Mouse (Mus musculus) intestine, embryonic 16.5 days (tissue): ENCODE data around the gene Usp34. TPM values are rescaled to one million over a fixed set of nuclear protein-coding genes. Genes with fewer than 3 reads are reported as not detected.
"Not testable (repeated sequence)": the region's sequence is repeated elsewhere in the genome, so short reads cannot be mapped to it uniquely, and the experiment has no call there.

Experiments
- ATAC-seq: fragments of 200-750 bp; cut with Nextera tagmentation; 2 replicates; pipeline ENCODE4 v1.8.0; 2017; ENCODE audit warnings: moderate TSS enrichment, moderate library complexity
- H3K27ac ChIP-seq: fragments of 300-500 bp; sonication (generic); 2 replicates; pipeline ENCODE4 v1.5.1; 2014; ENCODE audit warnings: mild to moderate bottlenecking, low read length
- H3K27me3 ChIP-seq: fragments of 300-500 bp; sonication (generic); replicated peaks from 2 replicates; pipeline ENCODE4 v1.6.1; 2014; ENCODE audit warnings: low read length, control low read depth, mixed read lengths; ENCODE audit not compliant: control insufficient read depth, insufficient read depth
- H3K36me3 ChIP-seq: fragments of 300-500 bp; sonication (generic); 2 replicates; pipeline ENCODE4 v1.6.1; 2014; ENCODE audit warnings: low read length, control low read depth; ENCODE audit not compliant: control insufficient read depth, insufficient read depth
- H3K4me1 ChIP-seq: fragments of 300-500 bp; sonication (generic); 2 replicates; pipeline ENCODE4 v1.6.1; 2014; ENCODE audit warnings: low read length, control low read depth, mixed read lengths; ENCODE audit not compliant: control insufficient read depth, insufficient read depth
- H3K4me2 ChIP-seq: fragments of 300-500 bp; sonication (generic); 2 replicates; pipeline ENCODE4 v1.6.1; 2014; ENCODE audit warnings: low read depth, low read length, control low read depth
- H3K4me3 ChIP-seq: fragments of 300-500 bp; sonication (generic); 2 replicates; pipeline ENCODE4 v1.5.1; 2014; ENCODE audit warnings: mild to moderate bottlenecking, low read length
- H3K9ac ChIP-seq: fragments of 300-500 bp; sonication (generic); 2 replicates; pipeline ENCODE4 v1.6.1; 2014; ENCODE audit warnings: low read depth, low read length
- H3K9me3 ChIP-seq: fragments of 300-500 bp; sonication (generic); 2 replicates; pipeline ENCODE4 v1.6.1; 2016; ENCODE audit warnings: low read length, control low read depth; ENCODE audit not compliant: control insufficient read depth
- WGBS: fragments of 180-500 bp; shearing (Covaris S2); extraction: QIAGEN DNeasy Blood & Tissue Kit; methylation state at CpG from one replicate; pipeline ENCODE4 v1.1.7; 2014; 5-methylcytosine and 5-hydroxymethylcytosine counted together
- polyA plus RNA-seq: library from polyadenylated mRNA; unstranded; fragments of >200 nt; fragmentation: Nextera tagmentation; extraction: Ambion mirVana; gene quantifications from 2 replicates; pipeline ENCODE4 v1.2.1, GENCODE M21; 2015

The Usp34 gene
- polyA plus RNA-seq, 1 experiment from 2014 or later = 16.9 TPM

GRCm38 (mm10) chr11:23380595-23380994, 73.9 kb downstream of the Usp34 start:
- Histone ChIP-seq H3K9ac (no peak overlapping the region), H3K36me3 (no peaks in the 10 kb centered on the region; the same call in 1 of the 2 replicates), H3K27ac (no peak overlapping the region), H3K27me3 (no peaks in the 10 kb centered on the region), H3K9me3 (no peaks in the 10 kb centered on the region), H3K4me3 (no peak overlapping the region), H3K4me1 (no peaks in the 10 kb centered on the region), H3K4me2 (no peak overlapping the region)
- ATAC-seq = no peak
- WGBS = 90% methylated on average over 3 of the region's 3 CpGs

- WGBS = 85% methylated on average over 1 of the region's 1 CpGs
- Histone ChIP-seq H3K4me2 (no peak overlapping the region), H3K9ac (no peak overlapping the region), H3K27ac (no peak overlapping the region), H3K9me3 (no peaks in the 10 kb centered on the region), H3K27me3 (no peaks in the 10 kb centered on the region), H3K36me3 (no peaks in the 10 kb centered on the region; the same call in 1 of the 2 replicates), H3K4me3 (no peak overlapping the region), H3K4me1 (no peaks in the 10 kb centered on the region)
- ATAC-seq = no peak
These were observed 76.1 kb downstream of the Usp34 start for GRCm38 (mm10) chr11:23382787-23383186.

- no peaks in the 10 kb centered on the region for H3K36me3 ChIP-seq
These were observed 83.0 kb downstream of the Usp34 start for GRCm38 (mm10) chr11:23389649-23390048.

GRCm38 (mm10) chr11:23392567-23392966, 85.9 kb downstream of the Usp34 start:
- Histone ChIP-seq H3K9me3 (no peaks in the 10 kb centered on the region), H3K27me3 (no peaks in the 10 kb centered on the region), H3K4me1 (no peaks in the 10 kb centered on the region), H3K4me2 (no peak overlapping the region), H3K9ac (no peak overlapping the region), H3K27ac (no peak overlapping the region), H3K4me3 (no peak overlapping the region), H3K36me3 (peaks cover 4% of the 10 kb centered on the region)
- no peak for ATAC-seq

More at GRCm38 (mm10) chr11:23389649-23390048, 83.0 kb downstream of the Usp34 start:
- H3K27me3 ChIP-seq = no peaks in the 10 kb centered on the region
- 89% methylated on average over 1 of the region's 1 CpGs for WGBS
- no peak overlapping the region for H3K4me3 ChIP-seq
- H3K9ac ChIP-seq = no peak overlapping the region
- H3K4me2 ChIP-seq = no peak overlapping the region
- H3K27ac ChIP-seq = no peak overlapping the region
- no peak for ATAC-seq
- H3K9me3 ChIP-seq = no peaks in the 10 kb centered on the region
- H3K4me1 ChIP-seq = no peaks in the 10 kb centered on the region

- Histone ChIP-seq H3K27me3 (no peaks in the 10 kb centered on the region), H3K27ac (peak overlapping the region; percentile 24; the same call in 1 of the 2 replicates), H3K4me2 (no peak overlapping the region), H3K9me3 (no peaks in the 10 kb centered on the region), H3K36me3 (peaks cover 4% of the 10 kb centered on the region), H3K4me1 (no peaks in the 10 kb centered on the region), H3K4me3 (no peak overlapping the region), H3K9ac (no peak overlapping the region)
- peak; percentile 71 for ATAC-seq
- 66% methylated on average over 4 of the region's 4 CpGs for WGBS
These were observed 89.9 kb downstream of the Usp34 start for GRCm38 (mm10) chr11:23396608-23397007.

GRCm38 (mm10) chr11:23400978-23401776, 94.5 kb downstream of the Usp34 start:
- Histone ChIP-seq H3K9me3 (no peaks in the 10 kb centered on the region), H3K4me1 (no peaks in the 10 kb centered on the region), H3K27me3 (no peaks in the 10 kb centered on the region), H3K9ac (no peak overlapping the region), H3K4me2 (no peak overlapping the region), H3K4me3 (no peak overlapping the region), H3K36me3 (no peaks in the 10 kb centered on the region), H3K27ac (no peak overlapping the region)
- WGBS = 88% methylated on average over 12 of the region's 12 CpGs
- ATAC-seq = no peak

GRCm38 (mm10) chr11:23428301-23428700, 121.6 kb downstream of the Usp34 start:
- ATAC-seq = no peak
- no peaks in the 10 kb centered on the region for H3K9me3 ChIP-seq
- H3K27me3 ChIP-seq = no peaks in the 10 kb centered on the region
- H3K4me2 ChIP-seq = no peak overlapping the region
- H3K4me3 ChIP-seq = no peak overlapping the region
- 91% methylated on average over 6 of the region's 6 CpGs for WGBS
- H3K36me3 ChIP-seq = peaks cover 13% of the 10 kb centered on the region
- H3K27ac ChIP-seq = no peak overlapping the region
- no peak overlapping the region for H3K9ac ChIP-seq
- no peaks in the 10 kb centered on the region for H3K4me1 ChIP-seq

- no peak for ATAC-seq
- Histone ChIP-seq H3K9ac (no peak overlapping the region), H3K4me2 (no peak overlapping the region), H3K27me3 (no peaks in the 10 kb centered on the region), H3K4me3 (no peak overlapping the region), H3K27ac (no peak overlapping the region), H3K36me3 (peaks cover 13% of the 10 kb centered on the region), H3K9me3 (no peaks in the 10 kb centered on the region), H3K4me1 (no peaks in the 10 kb centered on the region)
- WGBS = 91% methylated on average over 2 of the region's 2 CpGs
These were observed 123.3 kb downstream of the Usp34 start for GRCm38 (mm10) chr11:23430013-23430412.

- no peak overlapping the region for H3K27ac ChIP-seq
- H3K27me3 ChIP-seq = no peaks in the 10 kb centered on the region
- 84% methylated on average over 2 of the region's 2 CpGs for WGBS
- H3K36me3 ChIP-seq = peaks cover 8% of the 10 kb centered on the region; the same call in 1 of the 2 replicates
- no peak overlapping the region for H3K4me2 ChIP-seq
- H3K9ac ChIP-seq = no peak overlapping the region
- no peak overlapping the region for H3K4me3 ChIP-seq
- ATAC-seq = no peak
- no peaks in the 10 kb centered on the region for H3K4me1 ChIP-seq
- H3K9me3 ChIP-seq = no peaks in the 10 kb centered on the region
These were observed 129.4 kb downstream of the Usp34 start for GRCm38 (mm10) chr11:23436076-23436475.

- H3K27me3 ChIP-seq, H3K9ac ChIP-seq, H3K4me3 ChIP-seq, H3K36me3 ChIP-seq, H3K4me2 ChIP-seq, H3K9me3 ChIP-seq, ATAC-seq, H3K27ac ChIP-seq, H3K4me1 ChIP-seq: not testable (repeated sequence)
- 97% methylated on average over 2 of the region's 2 CpGs for WGBS
These were observed 159.2 kb downstream of the Usp34 start for GRCm38 (mm10) chr11:23465862-23466261.
